Comparison of ENCODE assay signal across 8 mouse cellular contexts in the genomic region with DNA sequence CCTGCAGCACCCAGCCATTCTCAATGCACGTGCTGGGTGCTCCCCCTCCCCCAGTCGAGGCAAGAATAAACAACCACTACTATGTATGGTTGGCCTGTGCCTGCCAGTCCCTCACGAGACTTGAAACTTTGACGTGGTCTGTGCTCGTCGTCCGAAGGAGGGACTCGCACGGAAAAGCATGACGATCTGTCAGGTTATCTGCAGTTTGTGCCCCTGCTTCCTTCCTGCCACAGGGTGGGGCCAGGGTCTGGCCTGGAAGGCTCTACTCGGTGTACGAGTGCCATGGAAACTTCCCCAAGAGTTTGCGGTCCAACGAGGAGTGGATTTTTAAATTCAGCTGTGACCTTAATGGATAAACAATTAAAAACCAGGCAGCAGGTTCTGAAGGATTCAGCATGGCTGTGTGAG. TPM values are rescaled to one million over a fixed set of nuclear protein-coding genes. Genes with fewer than 3 reads are reported as not detected.
A peak's percentile ranks its signal among the peaks of the same experiment; 100 is the strongest.
DNase-seq lines count a peak whose midpoint lies in the region; ATAC-seq lines count a peak whose summit lies in the region.

No protein-coding gene starts in this region.

- WGBS in forebrain, embryonic 14.5 days, result 4% methylated on average over 14 of the region's 14 CpGs

- H3K4me2 ChIP-seq in forebrain, embryonic 14.5 days (ENCODE audit: low read length), result peak overlapping the region; percentile 75

- H3K4me3 ChIP-seq in forebrain, embryonic 14.5 days (ENCODE audit: low read depth, low read length), result peak overlapping the region; percentile 86

- no peaks in the 10 kb centered on the region for H3K9me3 ChIP-seq in forebrain, embryonic 14.5 days (replicated peaks; ENCODE audit: control insufficient read depth, low read length)

- peak; percentile 57 for DNase-seq in testis, postnatal 10 days (ENCODE audit: low spot score)
- no peak for DNase-seq in testis, postnatal 14 days (ENCODE audit: low spot score)
- DNase-seq in forebrain, embryonic 14.5 days (ENCODE audit: low spot score), result no peak
- DNase-seq in kidney, adult 8-10 months, result peak; percentile 52 to 54
- DNase-seq in lung, postnatal 25 days (ENCODE audit: low spot score), result peak; percentile 28
- DNase-seq in ovary, postnatal 10 days (ENCODE audit: low spot score), result no peak
- DNase-seq in left cerebral cortex, adult 18-20 months (ENCODE audit: low spot score in 2 of 2), result no peak
- no peak for DNase-seq in ovary, adult 18-20 months (ENCODE audit: low spot score)

- H3K9ac ChIP-seq in forebrain, embryonic 14.5 days (ENCODE audit: low read length), result peak overlapping the region; percentile 90

- H3K36me3 ChIP-seq in forebrain, embryonic 14.5 days (ENCODE audit: control insufficient read depth, insufficient read depth, low read length), result no peaks in the 10 kb centered on the region

- no peak overlapping the region for H3K27ac ChIP-seq in forebrain, embryonic 14.5 days (ENCODE audit: low read depth, low read length)

- no peaks in the 10 kb centered on the region for H3K27me3 ChIP-seq in forebrain, embryonic 14.5 days (replicated peaks; ENCODE audit: control insufficient read depth, insufficient read depth, low read length)

- no peak for ATAC-seq in forebrain, embryonic 14.5 days

- H3K4me1 ChIP-seq in forebrain, embryonic 14.5 days (ENCODE audit: control insufficient read depth, insufficient read depth, low read length), result peaks cover 12% of the 10 kb centered on the region

RNA-seq across cellular contexts. Expression of a gene that starts 1.2 kb away (rescaled TPM):
- 68.2 and 74.5 TPM in 2 replicates for polyA plus RNA-seq in forebrain, embryonic 14.5 days (2014; fragmentation: Nextera tagmentation; extraction: Ambion mirVana)
- total RNA-seq in left cerebral cortex, adult 18-20 months (2021), result 10 to 100 TPM; 45.1 to 50.6 TPM

RNA-seq across cellular contexts. Expression of a gene that starts 53.0 kb away (rescaled TPM):
- 5.2 and 6.7 TPM in 2 replicates for polyA plus RNA-seq in forebrain, embryonic 14.5 days (2014; fragmentation: Nextera tagmentation; extraction: Ambion mirVana)
- total RNA-seq in left cerebral cortex, adult 18-20 months (2021), result 10 to 100 TPM; 62.6 to 74.7 TPM

Comparison
In these comparisons a context has a peak if more than half of its experiments do, and no peak if none do; other contexts are left out.
1. DNase-seq: peak in testis, postnatal 10 days (single experiment), kidney, adult 8-10 months (2 of 2) and lung, postnatal 25 days (single experiment); none in testis, postnatal 14 days (single experiment), forebrain, embryonic 14.5 days (single experiment), ovary, postnatal 10 days (single experiment), left cerebral cortex, adult 18-20 months (0 of 2) and ovary, adult 18-20 months (single experiment).